Mouse (Mus musculus) adrenal gland, adult (tissue): ENCODE measurements around the gene Etfa.
A peak's percentile ranks its signal among the peaks of the same experiment; 100 is the strongest.

Experiments used
- DNase-seq, 2 experiments: peaks; one replicate each; pipeline ENCODE4 v3.0.0; 2022 to 2023; ENCODE audit warnings: low spot score in 1 of 2; ENCODE audit not compliant: inconsistent age in 2 of 2

The Etfa gene

GRCm38 (mm10) chr9:55512027-55512543 lies at the start of gene Etfa:
Gene Etfa, minus strand, starts transcription at chr9:55512243.
- DNase-seq, result peak; percentile 97 to 98

DNA sequence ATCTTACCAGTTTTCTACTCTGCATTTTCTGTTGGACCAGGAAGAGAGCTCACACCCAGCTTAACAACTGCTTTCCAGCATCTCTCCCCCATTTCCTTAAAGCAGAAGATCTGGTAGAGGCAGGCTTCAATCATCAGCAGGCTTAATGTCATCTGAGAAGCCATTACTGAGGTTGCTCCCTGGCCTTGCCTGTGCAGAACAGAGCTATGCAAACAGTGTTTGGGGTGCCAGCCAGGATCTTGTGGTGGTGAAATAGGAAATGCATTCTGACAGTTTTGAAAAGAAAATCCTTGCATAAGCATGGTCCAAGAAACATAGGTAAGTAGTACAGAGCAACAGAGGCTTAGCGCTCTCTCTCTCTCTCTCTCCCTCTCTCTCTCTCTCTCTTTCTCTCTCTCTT lies 48.9 kb upstream of the Etfa start:
- DNase-seq, result no peak

GRCm38 (mm10) chr9:55554986-55555385 lies 42.9 kb upstream of the Etfa start:
- DNase-seq, result no peak

DNA sequence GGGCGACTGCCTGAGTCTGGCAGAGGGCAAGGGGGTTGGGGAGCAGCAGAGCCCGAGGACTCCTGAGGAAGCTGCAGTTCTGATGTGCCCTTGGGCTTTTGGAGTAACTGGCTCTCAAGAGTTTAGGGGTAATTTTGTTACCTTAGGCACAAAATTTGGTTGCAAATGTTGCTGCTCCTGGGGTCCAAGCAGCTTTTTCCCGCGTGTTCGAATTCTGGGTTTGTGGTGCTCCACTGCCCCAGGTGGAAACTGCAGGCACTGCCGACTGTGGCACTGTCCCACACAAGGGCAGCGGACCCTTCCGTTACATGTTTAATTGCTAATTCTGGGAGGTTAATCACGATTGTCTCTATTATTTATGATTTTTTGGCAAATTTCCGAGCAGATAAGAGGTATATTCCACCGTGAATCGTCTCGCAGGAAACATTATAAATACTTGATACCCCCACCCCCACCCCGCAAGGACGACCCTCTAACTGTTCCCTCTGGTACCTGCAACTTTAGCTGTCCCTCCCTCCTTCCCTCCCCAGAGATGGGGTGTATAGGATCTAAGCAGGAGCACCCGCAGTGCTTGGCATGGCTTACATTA lies 37.4 kb upstream of the Etfa start:
- DNase-seq, result no peak

GRCm38 (mm10) chr9:55548871-55549270 lies 36.8 kb upstream of the Etfa start:
- no peak for DNase-seq

GRCm38 (mm10) chr9:55546176-55547010 lies 34.4 kb upstream of the Etfa start:
- DNase-seq, result peak; percentile 56 to 80

DNA sequence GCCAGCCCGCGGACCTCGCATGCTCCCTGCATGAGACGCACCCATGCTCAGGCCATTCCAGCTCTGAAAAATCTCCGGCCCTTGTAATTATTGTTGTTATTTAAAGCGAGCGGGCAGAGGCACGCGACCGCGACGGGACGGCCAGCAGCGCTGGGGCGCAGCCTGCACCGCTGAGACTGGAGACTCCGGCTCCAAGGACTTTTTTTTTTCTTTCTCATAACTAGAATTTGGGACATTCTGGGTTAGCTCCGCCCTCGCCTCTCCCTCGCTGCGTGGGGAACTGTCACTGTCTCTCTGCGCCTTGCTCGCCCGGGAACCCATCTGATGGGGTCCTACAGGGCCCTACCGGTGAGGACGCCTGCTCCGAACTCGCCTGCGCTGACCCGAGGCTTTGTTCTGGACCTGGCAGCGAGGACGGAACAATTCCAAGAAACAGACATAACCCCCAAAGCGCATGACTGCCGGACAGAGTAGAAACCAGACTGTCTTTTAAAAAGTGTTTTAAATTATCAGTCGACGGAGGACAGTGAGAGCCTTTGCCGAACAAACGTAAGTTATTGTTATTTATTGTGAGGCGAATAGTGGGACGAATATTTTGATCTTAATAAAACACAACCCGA lies 33.6 kb upstream of the Etfa start:
- peak; percentile 12 to 70 for DNase-seq

DNA sequence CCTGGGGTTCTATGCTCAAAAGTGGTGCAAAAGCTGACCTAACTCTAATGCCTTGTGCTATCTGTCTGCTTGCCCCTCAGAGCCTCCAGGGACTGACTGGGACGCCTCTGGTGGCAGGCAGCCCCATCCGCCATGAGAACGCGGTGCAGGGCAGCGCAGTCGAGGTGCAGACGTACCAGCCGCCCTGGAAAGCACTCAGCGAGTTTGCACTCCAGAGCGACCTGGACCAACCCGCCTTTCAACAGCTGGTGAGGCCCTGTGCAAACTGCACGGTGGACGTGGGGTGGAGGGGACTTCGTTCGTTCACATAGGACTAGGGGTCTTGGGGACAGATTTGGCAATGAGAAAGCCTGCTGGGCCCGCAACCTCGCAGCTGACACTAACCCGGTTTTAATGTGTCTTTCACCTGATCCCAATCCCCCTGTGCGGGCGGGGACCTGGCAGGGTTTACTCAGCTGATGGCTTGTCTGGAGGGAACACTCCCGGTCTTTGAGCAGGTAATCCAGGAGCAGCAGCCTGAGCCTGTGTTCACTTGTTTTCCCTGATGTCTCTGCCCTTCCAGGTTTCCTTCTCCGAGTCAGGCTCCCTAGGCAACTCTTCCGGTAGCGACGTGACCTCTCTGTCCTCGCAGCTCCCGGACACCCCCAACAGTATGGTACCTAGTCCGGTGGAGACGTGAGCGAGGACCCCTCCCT lies 33.0 kb upstream of the Etfa start:
- DNase-seq, result peak; percentile 29 to 79

DNA sequence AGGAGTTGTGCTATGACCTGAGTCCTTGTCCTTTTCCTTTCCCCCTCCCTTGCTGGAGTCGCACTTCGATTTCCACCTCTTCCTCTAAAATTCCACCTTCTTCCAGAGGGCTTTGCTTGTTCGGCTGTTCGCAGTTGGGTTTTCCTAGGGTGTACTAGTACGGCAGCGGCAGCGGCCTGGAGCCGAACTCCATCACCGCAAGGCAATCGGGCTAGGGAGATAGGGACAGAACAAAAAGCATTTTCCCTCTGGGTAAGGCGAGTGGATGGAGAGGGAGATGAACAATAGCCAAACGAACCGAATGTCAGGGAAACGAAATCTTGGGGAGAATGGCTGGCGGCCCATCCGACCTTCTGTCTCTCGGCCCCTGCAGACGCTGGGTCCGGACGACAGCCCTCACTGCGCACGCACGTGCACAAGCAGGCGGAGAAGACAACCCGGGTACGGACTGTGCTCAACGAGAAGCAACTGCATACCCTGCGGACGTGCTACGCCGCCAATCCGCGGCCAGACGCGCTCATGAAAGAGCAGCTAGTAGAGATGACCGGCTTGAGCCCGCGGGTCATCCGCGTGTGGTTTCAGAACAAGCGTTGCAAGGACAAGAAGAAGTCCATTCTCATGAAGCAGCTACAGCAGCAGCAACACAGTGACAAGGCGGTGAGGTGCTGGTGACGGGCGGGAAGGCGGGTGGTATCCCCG lies 31.8 kb upstream of the Etfa start:
- peak; percentile 37 to 80 for DNase-seq

- DNase-seq, result no peak
These were observed 31.3 kb upstream of the Etfa start for GRCm38 (mm10) chr9:55543336-55543702.

- peak in 1 of 2 experiments; percentile 49 for DNase-seq
These were observed 30.6 kb upstream of the Etfa start for GRCm38 (mm10) chr9:55542366-55543325.

DNA sequence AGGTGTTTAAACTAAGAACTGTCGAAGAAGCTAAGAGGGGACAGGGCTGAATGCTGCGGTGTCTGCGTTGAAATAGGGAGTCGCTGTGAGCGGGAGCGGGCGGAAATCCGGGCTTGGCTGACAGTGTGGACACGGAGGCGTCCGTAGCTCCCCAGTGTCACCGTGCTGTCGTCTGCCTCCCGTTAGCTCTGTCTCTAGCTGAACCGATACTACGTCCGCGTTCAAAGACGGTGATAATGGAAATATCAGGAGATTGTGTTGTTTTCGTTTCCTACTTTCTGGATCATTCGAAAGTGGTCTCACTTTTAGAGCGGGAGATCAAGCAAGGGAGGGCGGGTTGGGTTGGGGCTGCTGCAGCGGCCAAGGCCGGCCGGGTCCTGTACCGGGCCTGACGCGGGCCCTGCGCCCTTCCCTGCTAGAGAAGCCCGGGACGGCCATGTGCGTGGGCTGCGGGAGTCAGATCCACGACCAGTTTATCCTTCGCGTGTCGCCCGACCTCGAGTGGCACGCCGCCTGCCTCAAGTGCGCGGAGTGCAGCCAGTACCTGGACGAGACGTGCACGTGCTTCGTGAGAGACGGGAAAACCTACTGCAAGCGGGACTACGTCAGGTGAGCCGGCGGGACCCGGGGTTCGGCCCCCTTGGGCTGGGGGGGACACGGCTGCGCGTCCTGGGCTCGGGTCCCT lies 29.8 kb upstream of the Etfa start:
- DNase-seq, result peak; percentile 29 to 83

DNA sequence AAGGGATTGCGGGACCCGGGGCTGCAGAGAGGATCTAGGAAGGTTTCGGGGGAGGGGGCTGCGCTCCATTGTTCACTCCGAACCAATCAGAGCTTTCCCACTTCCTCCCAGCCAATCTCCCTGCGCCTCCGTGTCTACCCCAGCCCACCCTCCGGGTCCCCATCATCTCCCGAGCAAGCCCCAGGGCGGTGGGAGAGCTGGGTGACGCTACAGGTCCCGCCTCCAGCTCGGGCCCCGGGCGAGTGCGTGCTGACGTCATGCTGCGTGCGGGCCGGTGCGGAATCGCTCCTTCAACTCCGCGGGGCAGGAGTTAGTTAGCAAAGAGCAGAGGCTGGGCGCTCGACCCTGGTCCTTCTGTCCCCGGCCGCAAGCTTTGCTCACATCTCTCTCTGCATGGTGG lies 28.8 kb upstream of the Etfa start:
- peak; percentile 27 to 68 for DNase-seq

GRCm38 (mm10) chr9:55540391-55540770 lies 28.3 kb upstream of the Etfa start:
- DNase-seq, result peak in 1 of 2 experiments; percentile 69

GRCm38 (mm10) chr9:55539661-55540390 lies 27.8 kb upstream of the Etfa start:
- DNase-seq, result peak in 1 of 2 experiments; percentile 53

GRCm38 (mm10) chr9:55539006-55539405 lies 27.0 kb upstream of the Etfa start:
- DNase-seq, result no peak

DNA sequence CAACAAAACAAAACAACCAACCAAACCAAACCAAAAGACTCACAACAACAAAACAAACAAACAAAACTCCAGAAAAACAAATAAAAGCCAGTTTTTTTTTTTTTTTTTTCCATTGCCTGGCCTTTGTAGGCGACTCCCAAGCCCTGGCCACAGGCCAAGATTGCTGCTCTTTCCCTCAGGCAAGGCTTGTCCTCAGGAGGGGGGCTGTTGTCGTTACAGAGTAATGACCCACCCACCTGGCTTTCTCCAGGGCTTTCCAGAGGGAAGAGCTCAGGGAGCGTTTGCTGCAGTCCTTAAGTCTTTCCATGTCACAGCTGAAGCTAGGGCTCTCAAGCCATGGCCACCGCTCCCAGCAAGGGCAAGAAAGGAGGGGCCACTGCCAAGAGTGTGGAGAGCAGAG lies 26.3 kb upstream of the Etfa start, which contains the start of gene Isl2:
TSS of gene Isl2 (plus strand) at position 296 of the 400 bp plus-strand sequence.
- DNase-seq, result no peak

DNA sequence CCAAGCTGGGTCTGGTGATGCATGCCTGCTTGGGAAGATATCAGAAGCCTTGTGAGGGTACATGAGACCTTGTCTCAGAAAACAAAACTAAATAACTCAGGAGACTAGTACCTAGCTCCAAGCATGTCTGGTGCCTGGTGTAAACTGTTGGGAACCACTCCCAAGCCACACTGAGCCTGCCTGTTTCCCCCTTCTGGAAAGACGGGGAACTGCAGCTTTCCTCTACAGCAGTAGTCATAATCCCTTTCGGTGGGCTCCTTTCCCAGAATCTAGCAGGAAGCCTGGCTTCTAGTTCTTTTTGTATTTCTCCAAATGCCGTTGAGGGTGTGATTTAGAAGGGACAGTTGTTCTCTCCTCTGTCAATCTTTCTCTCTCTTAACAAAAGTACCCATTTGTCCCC lies 23.9 kb upstream of the Etfa start:
- DNase-seq, result peak; percentile 47 to 79
